8 mouse cellular contexts compared by ENCODE assay signal in genomic region chr17:49029556-49030268, GRCm38 (mm10).
DNase-seq lines count a peak whose midpoint lies in the region; ATAC-seq and TF ChIP-seq lines count a peak whose summit lies in the region.

No protein-coding gene starts in this region.

- DNase-seq in cerebellum, postnatal 10 days, result peak; percentile 60 to 65
- DNase-seq in cerebellum, adult 11-12 months, result no peak
- peak; percentile 82 for DNase-seq in brain, adult 2 months (ENCODE audit: low read depth, low spot score)
- DNase-seq in heart, adult 9 months (ENCODE audit: low spot score in 2 of 2), result peak; percentile 42 to 43
- DNase-seq in kidney, adult 18-20 months, result peak; percentile 16
- DNase-seq in liver, embryonic 11.5 days (ENCODE audit: low spot score), result peak; percentile 47
- DNase-seq in thymus, adult 2 months, result peak; percentile 42

- TF ChIP-seq CTCF in thymus, adult 2 months (IDR thresholded peaks at IDR 0.05; ENCODE audit: borderline replicate concordance, control insufficient read depth, extremely low read depth, insufficient read depth, low read length, poor library complexity), result no peak

- peak overlapping the region; percentile 36 for H3K4me2 ChIP-seq in liver, embryonic 11.5 days
- no peak overlapping the region for H3K4me2 ChIP-seq in midbrain, embryonic 16.5 days (ENCODE audit: low read length)

- H3K9me3 ChIP-seq in liver, embryonic 11.5 days (ENCODE audit: control insufficient read depth, low read length), result no peaks in the 10 kb centered on the region
- no peaks in the 10 kb centered on the region for H3K9me3 ChIP-seq in midbrain, embryonic 16.5 days (replicated peaks; ENCODE audit: control insufficient read depth, low read length, poor library complexity, severe bottlenecking)

- WGBS in liver, embryonic 11.5 days, result 32% methylated on average over 11 of the region's 11 CpGs
- WGBS in midbrain, embryonic 16.5 days, result 26% methylated on average over 11 of the region's 11 CpGs
- WGBS in thymus, adult 2 months, result 31% methylated on average over 11 of the region's 11 CpGs

- H3K27me3 ChIP-seq in liver, embryonic 11.5 days (replicated peaks; ENCODE audit: control insufficient read depth, insufficient read depth, low read length), result no peaks in the 10 kb centered on the region
- H3K27me3 ChIP-seq in midbrain, embryonic 16.5 days (ENCODE audit: control insufficient read depth, insufficient read depth, low read depth, low read length), result no peaks in the 10 kb centered on the region
- no peaks in the 10 kb centered on the region for H3K27me3 ChIP-seq in thymus, adult 2 months (ENCODE audit: control insufficient read depth, insufficient read depth, low read length)

- TF ChIP-seq POLR2A in thymus, adult 2 months (IDR thresholded peaks at IDR 0.05; ENCODE audit: control insufficient read depth, extremely low read depth, insufficient read depth, low read length, poor library complexity), result no peak

- H3K4me1 ChIP-seq in liver, embryonic 11.5 days (replicated peaks; ENCODE audit: control insufficient read depth, insufficient read depth, low read length), result peaks cover 2% of the 10 kb centered on the region; the same call in 1 of the 2 replicates
- peaks cover 18% of the 10 kb centered on the region for H3K4me1 ChIP-seq in midbrain, embryonic 16.5 days (ENCODE audit: control insufficient read depth, insufficient read depth, low read length)
- H3K4me1 ChIP-seq in thymus, adult 2 months (replicated peaks; ENCODE audit: control insufficient read depth, insufficient read depth, low read length), result peaks cover 16% of the 10 kb centered on the region

- no peaks in the 10 kb centered on the region for H3K36me3 ChIP-seq in liver, embryonic 11.5 days (ENCODE audit: control insufficient read depth, insufficient read depth, low read length)
- H3K36me3 ChIP-seq in midbrain, embryonic 16.5 days (ENCODE audit: control insufficient read depth, insufficient read depth, low read length), result no peaks in the 10 kb centered on the region
- H3K36me3 ChIP-seq in thymus, adult 2 months (ENCODE audit: control insufficient read depth, insufficient read depth, low read length), result no peaks in the 10 kb centered on the region

- peak; percentile 83 for ATAC-seq in liver, embryonic 11.5 days (replicated peaks; ENCODE audit: low FRiP score)
- peak; percentile 72 for ATAC-seq in midbrain, embryonic 16.5 days

- H3K4me3 ChIP-seq in liver, embryonic 11.5 days (ENCODE audit: low read depth, low read length), result no peak overlapping the region
- no peak overlapping the region for H3K4me3 ChIP-seq in midbrain, embryonic 16.5 days (ENCODE audit: low read depth, low read length)
- no peak overlapping the region for H3K4me3 ChIP-seq in thymus, adult 2 months (ENCODE audit: control insufficient read depth, insufficient read depth, low read length)

- no peak overlapping the region for H3K9ac ChIP-seq in liver, embryonic 11.5 days (ENCODE audit: low read depth, low read length)
- no peak overlapping the region for H3K9ac ChIP-seq in midbrain, embryonic 16.5 days (ENCODE audit: low read depth, low read length)

- no peak overlapping the region for H3K27ac ChIP-seq in liver, embryonic 11.5 days (ENCODE audit: low read depth, low read length)
- peak overlapping the region; percentile 68 for H3K27ac ChIP-seq in midbrain, embryonic 16.5 days (ENCODE audit: low read length)
- no peak overlapping the region for H3K27ac ChIP-seq in thymus, adult 2 months (ENCODE audit: control insufficient read depth, insufficient read depth, low read length)
